Mouse (Mus musculus) liver, adult (tissue): ENCODE data around the gene Dusp1.
A peak's percentile ranks its signal among the peaks of the same experiment; 100 is the strongest.

Source experiments
- GATA4 ChIP-seq: IDR thresholded peaks from 2 replicates; pipeline ENCODE4 v1.6.1; 2014; ENCODE audit warnings: mild to moderate bottlenecking, low read length; ENCODE audit not compliant: insufficient replicate concordance

The Dusp1 gene

DNA sequence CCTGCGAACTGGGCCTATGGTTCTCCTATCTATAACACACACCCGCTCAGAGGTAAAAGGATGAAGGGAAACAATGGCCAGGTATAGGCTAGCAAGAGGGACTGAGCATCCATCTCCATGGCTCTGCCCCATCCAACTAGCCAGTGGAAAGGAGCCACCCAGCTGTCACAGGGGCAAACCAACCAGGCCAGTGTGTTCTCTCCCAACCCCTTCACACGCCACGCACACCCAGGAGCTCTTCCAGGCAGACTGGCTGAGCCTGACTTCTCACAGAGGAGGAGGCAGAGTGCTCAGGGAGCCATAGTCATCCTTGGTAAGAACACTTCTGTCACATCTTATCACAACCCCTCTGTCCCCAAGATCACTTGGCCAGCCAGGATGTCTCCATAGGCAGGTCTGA lies 74.0 kb downstream of the Dusp1 start:
- no peak for TF ChIP-seq GATA4

DNA sequence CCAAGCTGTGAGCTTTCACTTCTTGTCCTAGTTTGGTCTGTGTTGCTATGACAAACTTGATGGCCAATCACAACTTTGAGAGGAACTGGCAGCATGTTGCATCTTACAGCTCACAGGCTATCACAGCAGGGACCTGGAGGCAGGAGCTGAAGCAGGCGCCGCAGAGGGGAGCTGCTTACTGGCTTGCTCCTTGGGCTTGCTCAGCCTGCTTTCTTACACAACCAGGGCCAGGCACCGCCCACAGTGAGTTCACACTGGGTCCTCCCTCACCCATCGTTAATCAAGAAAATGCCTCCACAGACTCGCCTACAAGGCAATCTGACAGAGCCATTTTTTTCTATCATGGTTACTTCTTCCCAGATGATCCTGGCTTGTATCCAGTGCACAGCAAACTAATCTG lies 74.7 kb downstream of the Dusp1 start:
- TF ChIP-seq GATA4: no peak

DNA sequence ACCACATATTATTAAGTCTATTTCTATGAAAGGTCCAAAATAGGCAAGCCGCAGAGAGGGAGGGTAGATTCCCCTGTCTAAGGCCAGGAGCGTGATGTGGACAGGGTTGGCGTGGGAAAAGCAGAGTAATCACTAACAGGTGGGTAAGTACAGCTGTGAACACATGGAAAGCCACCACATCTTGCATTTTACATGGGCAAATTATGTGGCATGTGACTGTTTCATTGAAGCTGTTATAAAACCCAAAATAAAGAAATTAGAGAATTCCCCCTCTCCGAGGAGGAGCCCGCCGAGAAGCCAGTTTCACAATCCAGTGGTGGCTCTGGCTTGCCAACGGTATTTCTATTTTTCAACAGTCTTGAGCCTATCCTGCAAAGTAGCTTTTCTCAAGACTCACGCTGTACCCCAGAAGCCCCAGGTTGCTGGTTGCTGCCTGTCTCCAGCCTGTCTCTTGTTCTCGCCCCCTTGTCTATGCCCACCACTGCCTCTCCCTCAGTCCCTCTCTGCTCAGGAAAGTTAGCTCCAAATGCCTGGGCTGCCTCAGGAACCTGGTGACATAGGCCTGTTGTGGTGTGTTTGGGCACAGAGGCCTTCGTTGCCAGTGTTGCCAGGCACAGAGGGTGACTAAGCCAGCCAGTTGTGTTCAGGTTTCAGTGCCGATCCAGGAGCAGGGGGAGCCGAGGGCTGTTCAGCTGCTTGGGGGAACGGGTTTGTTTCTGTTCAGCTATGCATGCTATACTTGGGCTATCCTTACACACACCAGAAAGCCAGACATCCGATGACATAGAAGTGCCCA lies 77.1 kb downstream of the Dusp1 start:
- no peak for TF ChIP-seq GATA4

DNA sequence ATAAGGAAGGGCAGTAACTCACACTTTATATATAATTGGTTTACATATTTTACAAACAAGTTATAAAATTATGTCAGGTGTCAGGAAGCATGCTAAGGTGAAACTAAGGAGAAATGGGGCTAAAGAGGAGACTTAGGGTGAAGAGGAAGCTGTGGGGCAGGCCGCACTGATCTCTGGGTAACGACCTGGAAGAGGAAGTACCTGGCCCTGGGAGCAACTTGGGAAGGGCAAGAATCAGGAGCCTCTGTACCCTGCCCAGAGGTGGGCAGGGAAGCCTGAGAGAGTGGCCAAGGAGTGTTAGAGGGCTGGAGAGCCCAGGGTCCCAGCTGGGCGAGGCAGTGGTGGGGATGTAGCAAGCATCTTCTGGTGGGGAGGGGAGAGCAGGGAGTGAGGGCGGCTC lies 81.0 kb downstream of the Dusp1 start:
- no peak for TF ChIP-seq GATA4

DNA sequence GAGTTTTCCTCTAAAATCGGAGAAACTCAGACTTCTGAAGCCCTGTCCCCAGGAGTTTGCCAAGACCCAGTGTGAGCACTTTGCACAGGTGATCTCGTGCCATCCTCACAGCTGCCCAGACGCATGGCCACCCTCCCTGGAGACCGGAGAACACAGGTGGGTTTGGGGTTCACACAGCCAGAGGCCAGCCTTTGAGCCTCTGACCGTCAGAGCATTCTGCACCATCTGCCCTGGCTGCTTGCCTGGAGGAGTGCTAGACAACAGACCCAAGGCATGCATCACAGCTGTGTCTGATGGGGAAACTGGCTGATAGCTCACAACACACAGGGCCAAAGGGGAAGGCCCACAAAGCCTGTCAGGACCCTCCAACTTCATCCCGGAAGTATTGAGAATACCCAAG lies 82.3 kb downstream of the Dusp1 start:
- no peak for TF ChIP-seq GATA4

DNA sequence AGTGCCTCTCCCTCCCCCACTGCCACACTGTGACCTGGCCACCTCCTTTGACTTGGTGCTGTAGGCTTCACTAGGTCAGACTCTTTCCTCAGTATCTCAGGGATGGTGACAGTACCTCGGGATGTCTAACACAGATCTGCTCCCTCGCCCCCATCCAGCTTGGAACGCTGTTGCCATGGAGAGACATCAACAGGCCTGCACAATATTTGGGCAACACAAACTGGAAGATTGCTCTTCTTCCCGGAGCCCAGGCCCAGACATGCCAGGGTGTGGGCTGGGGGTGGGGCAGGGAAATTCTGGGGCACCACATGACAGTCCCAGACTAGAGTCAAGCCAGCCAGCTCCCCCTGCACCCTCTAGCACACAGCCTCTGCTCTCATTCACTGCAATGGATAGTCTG lies 83.3 kb downstream of the Dusp1 start:
- TF ChIP-seq GATA4: no peak

DNA sequence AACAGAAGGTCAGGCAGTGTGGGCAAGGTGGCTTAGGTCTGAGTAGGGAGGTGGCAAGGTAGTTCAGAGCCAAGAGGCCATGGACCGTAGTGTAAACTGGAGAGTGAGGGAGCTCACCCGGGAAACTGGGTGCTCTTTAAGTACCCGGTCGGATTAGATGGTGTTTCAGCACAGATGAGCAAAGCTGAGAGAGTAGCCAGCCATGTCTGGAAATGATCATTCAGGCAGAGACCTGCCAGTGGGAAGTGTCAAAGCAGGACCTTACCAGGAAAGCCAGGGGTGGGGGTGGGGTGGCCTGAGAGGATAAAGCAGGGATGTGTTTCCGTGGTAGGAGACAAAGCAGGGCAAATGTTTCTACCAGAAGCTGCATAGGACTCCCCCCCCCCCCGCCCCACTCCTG lies 85.1 kb downstream of the Dusp1 start:
- TF ChIP-seq GATA4: no peak

DNA sequence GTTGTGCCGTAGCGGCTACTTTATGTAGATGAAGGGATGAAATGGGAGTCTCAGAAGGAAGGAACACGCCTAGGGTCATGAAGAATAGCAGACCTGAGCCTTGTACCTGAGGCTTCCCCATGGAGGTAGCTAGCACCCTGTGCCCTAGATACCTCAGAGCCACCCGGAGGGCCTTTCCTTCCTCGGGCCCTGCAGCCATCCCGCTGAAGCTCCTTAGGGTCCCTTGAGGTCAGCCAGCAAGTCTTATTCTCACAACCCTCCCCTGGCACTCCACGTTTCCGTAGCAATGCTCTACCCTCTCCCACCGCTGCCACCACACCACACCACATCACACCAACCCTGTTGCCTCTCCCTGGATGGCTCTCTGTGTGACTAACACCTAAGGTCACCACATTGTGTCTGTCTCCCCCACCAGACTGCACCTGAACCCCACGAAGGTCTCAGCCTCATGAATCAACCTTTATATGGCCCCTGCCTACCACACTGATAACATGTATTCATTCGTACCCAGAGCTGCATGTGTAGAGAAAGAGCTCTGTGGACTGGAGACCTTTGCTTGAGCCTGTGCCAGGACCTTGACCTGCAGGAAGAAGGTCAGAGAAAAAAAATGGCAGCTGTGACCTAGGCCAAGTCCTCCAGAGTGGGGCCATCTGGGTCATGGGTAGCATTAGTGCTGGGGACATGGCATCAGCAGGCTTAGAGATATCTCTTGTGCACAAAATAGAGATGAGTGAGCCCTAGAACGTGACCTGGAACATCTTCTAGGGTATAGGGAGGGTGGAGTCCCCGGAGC lies 93.6 kb downstream of the Dusp1 start:
- TF ChIP-seq GATA4: no peak

DNA sequence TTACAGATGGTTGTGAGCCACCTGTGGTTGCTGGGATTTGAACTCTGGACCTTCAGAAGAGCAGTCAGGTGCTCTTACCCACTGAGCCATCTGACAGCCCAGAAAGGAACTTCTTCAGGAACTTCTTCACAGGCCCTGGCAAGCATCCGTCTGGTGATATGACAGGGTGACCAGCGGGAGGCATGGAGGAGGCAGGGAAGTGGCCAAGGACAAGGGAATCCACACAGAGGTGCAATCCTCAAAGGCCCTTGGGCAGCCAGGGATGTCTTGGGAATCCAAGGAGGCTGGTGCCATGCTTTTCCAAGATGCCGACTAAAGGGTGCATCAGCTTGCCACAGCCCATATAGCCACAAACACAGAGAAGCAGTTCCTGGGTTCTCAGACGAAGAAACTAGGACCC lies 94.3 kb downstream of the Dusp1 start:
- TF ChIP-seq GATA4: no peak

DNA sequence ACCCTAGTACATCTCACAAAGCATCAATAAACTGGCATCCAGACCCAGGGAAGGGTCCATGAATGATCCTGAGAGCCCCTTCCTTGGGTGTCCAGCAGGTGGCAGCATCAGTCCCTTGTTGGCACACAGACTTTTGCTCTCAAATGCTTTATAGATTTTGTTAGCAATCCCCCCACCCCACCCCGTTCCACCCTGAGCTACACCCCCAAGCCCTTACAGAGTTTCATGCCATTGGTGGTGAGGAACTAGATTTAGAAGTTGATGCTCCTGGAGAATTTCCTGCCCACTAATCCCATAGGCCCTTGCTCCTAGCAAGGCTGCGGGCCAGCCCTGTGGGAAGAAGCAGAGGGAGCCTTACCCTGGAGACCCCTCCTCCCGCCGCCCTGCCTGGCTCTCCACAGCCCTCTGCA lies 95.2 kb downstream of the Dusp1 start:
- TF ChIP-seq GATA4: no peak

DNA sequence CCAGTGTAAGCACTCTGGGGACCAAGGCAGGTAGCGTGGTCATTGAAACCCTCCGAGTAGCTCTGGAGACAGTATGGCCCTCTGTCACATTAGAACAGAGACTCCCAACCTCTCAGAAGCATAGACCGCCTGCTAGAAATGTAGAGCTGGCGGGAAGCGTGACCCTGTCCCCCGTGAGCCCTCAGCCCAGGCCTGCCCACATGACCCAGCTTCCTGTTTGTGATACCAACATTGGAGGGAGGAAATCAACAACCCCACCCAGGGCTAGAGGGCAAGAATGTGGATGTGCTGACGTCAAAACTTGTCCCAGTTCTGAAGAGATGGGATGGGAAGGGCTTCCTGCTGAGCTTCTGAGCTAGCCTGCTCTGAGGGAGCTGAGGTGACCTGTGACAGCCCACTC lies 97.0 kb downstream of the Dusp1 start:
- peak; percentile 84; the same call in 1 of the 2 replicates for TF ChIP-seq GATA4

DNA sequence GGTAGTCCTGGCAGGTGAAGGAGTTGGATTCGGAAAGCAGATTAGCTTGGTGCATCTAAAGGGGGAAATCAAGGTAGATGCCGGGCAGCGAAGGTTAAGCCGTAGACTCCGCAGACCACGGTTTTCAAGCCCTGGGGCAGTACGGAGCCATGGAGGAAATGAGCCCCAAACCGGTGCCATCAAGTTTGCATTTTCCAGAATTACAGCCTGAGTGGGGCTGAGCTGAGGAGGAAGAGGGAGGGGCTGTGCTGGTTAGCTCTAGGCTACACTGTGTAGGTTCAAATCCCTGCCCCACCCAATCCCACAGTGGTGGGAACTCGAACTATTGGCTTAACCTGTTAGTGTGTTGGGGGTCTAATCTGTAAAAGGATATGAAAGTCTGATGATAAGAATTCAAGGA lies 97.4 kb downstream of the Dusp1 start:
- TF ChIP-seq GATA4: no peak

DNA sequence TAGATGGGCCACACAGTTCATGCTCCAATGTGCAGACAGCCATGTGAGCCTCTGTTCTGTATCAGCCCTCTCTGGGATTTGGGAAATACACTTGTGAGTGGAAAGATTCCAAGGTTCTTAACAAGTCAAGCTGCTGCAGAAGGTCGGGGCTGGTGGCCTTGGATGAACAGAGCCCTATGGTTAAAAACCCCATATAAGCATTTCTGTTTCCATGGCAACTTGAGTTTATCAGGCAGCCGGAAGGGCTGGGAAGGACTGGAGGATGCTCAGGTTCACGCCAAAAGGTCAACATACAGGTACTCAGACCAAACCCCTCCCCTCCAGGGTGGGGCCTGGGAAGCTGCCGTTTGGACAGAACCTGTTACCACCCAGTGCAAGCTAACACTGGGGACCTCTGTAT lies 97.9 kb downstream of the Dusp1 start:
- no peak for TF ChIP-seq GATA4

DNA sequence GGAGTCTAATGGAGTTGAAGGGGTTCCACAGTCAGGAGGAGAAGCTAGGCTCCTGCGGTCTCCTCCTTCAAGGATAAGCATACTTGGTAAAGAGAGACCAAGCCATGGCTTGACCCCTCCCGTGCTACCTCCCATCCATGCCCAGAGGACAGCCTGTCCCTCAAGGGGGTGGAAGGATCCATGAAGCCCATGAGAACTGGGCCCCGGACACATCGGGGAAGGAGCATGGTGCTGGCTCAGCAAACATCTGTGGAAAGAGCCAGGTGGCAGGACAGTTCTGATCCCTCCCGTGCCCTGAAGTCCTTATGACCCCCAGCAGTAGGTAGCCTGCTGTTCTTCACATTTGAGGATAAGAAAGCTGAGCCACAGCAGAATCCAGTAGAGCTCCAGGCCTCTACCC lies 98.5 kb downstream of the Dusp1 start:
- TF ChIP-seq GATA4: no peak

DNA sequence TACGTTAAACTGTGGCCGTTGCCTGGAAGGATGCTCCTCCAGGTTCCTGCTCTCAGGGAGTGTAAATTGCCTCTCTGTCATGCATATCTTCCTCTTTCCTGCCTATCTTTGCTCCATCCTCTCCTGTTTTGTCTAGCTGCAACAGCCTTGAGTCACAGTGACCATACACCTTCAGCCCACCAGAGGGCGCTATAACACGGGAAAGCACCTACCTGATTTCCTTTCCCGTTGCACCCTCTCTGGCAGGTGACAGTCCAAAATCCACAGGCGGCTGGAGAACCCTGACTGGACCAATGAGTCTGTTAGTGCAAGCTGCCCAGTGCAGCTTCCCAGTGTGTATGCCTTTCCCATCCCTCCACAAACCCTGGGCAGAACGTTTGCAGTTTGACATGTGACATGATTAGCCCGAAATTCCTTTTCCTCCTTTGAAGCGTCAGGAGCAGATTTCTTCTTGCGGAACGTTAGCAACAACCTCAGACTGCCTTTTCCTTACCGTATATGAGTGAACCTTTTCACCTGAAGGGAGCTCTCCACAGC lies 99.2 kb downstream of the Dusp1 start:
- TF ChIP-seq GATA4: no peak

DNA sequence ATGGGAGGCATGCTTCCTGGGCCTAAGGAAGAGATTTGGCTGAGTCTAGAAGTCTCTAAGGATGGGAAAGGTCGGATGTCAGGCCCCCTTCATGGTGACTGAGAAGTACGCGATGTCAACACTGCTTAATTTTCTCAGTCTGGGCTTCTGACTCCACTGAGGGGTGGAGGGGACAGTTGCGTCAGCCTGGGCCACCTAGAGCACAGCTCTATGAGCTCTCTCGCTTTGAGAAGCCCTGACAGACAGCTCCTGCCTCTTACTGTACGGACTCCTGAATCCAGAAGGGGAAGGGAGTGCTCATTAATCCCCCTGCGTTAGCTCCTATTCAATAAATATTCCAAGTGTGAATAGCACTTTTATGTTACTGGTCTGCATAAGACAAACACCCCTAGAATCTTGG lies 103.9 kb downstream of the Dusp1 start:
- TF ChIP-seq GATA4: no peak

DNA sequence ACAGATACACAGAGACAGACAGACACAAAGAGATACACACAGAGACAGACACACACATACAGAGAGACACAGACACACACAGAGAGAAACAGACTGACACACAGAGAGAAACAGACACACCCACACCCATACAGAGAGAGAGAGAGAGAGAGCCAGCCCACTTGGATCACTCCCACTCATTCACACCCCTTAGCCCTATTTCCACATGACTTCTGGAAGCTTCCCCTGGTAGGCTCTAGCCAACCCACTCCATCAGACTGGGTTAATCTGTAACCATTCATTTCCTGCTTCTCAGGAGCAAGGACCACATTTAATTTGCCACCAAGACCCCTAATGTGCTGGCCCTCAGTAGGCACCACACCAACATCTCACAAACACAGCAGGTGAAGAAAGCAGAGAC lies 104.4 kb downstream of the Dusp1 start:
- TF ChIP-seq GATA4: no peak
